Mouse (Mus musculus) stomach, postnatal 0 days (tissue): ENCODE results near the gene Zbtb37. TPM values are rescaled to one million over a fixed set of nuclear protein-coding genes. Genes with fewer than 3 reads are reported as not detected.

Source experiments
- ATAC-seq: fragments of 200-750 bp; cut with Nextera tagmentation; 2 replicates; pipeline ENCODE4 v1.8.0; 2017; ENCODE audit not compliant: low FRiP score, low TSS enrichment
- DNase-seq: peaks from one replicate; pipeline ENCODE4 v3.0.0-alpha.2; 2016; ENCODE audit warnings: low spot score
- H3K27ac ChIP-seq: fragments of 300-500 bp; sonication (generic); replicated peaks from 2 replicates; pipeline ENCODE4 v1.5.1; 2014; ENCODE audit warnings: mild to moderate bottlenecking, control low read depth
- H3K27me3 ChIP-seq: fragments of 300-500 bp; sonication (generic); 2 replicates; pipeline ENCODE4 v1.6.1; 2014; ENCODE audit warnings: low read length; ENCODE audit not compliant: control insufficient read depth, insufficient read depth
- H3K36me3 ChIP-seq: fragments of 300-500 bp; sonication (generic); 2 replicates; pipeline ENCODE4 v1.6.1; 2014; ENCODE audit warnings: low read length, mixed read lengths; ENCODE audit not compliant: control insufficient read depth, insufficient read depth
- H3K4me1 ChIP-seq: fragments of 300-500 bp; sonication (generic); replicated peaks from 2 replicates; pipeline ENCODE4 v1.6.1; 2014; ENCODE audit warnings: antibody characterized with exemption; ENCODE audit not compliant: control insufficient read depth, insufficient read depth
- H3K4me2 ChIP-seq: fragments of 300-500 bp; sonication (generic); replicated peaks from 2 replicates; pipeline ENCODE4 v1.6.1; 2014; ENCODE audit warnings: low read depth, mild to moderate bottlenecking, control low read depth, moderate library complexity
- H3K4me3 ChIP-seq: fragments of 300-500 bp; sonication (generic); 2 replicates; pipeline ENCODE4 v1.5.1; 2014; ENCODE audit warnings: low read depth, low read length, control low read depth
- H3K9ac ChIP-seq: fragments of 300-500 bp; sonication (generic); 2 replicates; pipeline ENCODE4 v1.6.1; 2014; ENCODE audit warnings: mild to moderate bottlenecking, low read length, control low read depth, mixed read lengths
- H3K9me3 ChIP-seq: fragments of 300-500 bp; sonication (generic); 2 replicates; pipeline ENCODE4 v1.6.1; 2016; ENCODE audit warnings: low read length; ENCODE audit not compliant: control insufficient read depth
- CTCF ChIP-seq: IDR thresholded peaks from 2 replicates; pipeline ENCODE4 v1.5.1; 2016; ENCODE audit warnings: antibody characterized with exemption, low read depth, mild to moderate bottlenecking, moderate library complexity
- EP300 ChIP-seq: optimal IDR thresholded peaks from 2 replicates; pipeline ENCODE3; 2016; ENCODE audit warnings: antibody characterized with exemption
- WGBS: fragments of 180-500 bp; shearing (Covaris S2); extraction: QIAGEN DNeasy Blood & Tissue Kit; methylation state at CpG from one replicate; pipeline ENCODE4 v1.1.7; 2014; 5-methylcytosine and 5-hydroxymethylcytosine counted together
- polyA plus RNA-seq: library from polyadenylated mRNA; unstranded; fragments of >200 nt; fragmentation: Nextera tagmentation; extraction: Ambion mirVana; gene quantifications from 2 replicates; pipeline ENCODE4 v1.2.1, GENCODE M21; 2015

The Zbtb37 gene
- polyA plus RNA-seq, 1 experiment from 2014 or later, result 2.8 TPM

DNA sequence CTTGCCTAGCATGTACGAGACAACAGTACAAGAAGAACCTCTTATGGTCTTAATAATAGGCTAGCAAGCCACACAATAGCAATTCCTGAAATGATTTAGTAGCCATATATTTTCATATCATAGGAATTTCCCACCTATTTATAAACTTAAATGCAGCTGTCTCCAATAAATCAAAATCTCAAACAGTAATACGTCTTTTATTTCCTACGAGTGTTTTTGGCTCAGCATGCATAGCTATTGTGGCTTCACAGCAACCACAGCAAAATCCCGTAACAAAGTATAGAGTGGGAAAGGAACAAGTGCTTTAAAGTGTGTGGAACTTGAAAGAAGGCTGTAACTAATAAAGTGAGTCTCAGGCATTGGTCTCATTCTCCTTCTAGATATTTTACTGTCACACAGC, 24.2 kb downstream of the Zbtb37 start:
- no peak overlapping the region for H3K4me2 ChIP-seq
- no peak overlapping the region for H3K9ac ChIP-seq
- H3K27me3 ChIP-seq, result no peaks in the 10 kb centered on the region
- WGBS, result 67% methylated on average over 4 of the region's 4 CpGs
- H3K9me3 ChIP-seq, result no peaks in the 10 kb centered on the region
- DNase-seq (no peak), ATAC-seq (no peak)
- no peak overlapping the region for H3K27ac ChIP-seq
- no peak overlapping the region for H3K4me3 ChIP-seq
- H3K36me3 ChIP-seq, result no peaks in the 10 kb centered on the region; the same call in 1 of the 2 replicates
- H3K4me1 ChIP-seq, result no peaks in the 10 kb centered on the region
- TF ChIP-seq EP300, result no peak
- no peak for TF ChIP-seq CTCF

- no peak for TF ChIP-seq EP300
- no peak for DNase-seq
- no peaks in the 10 kb centered on the region; the same call in 1 of the 2 replicates for H3K36me3 ChIP-seq
- H3K4me3 ChIP-seq, result no peak overlapping the region
- 93% methylated on average over 2 of the region's 2 CpGs for WGBS
- H3K4me1 ChIP-seq, result no peaks in the 10 kb centered on the region
- no peaks in the 10 kb centered on the region for H3K27me3 ChIP-seq
- H3K27ac ChIP-seq, result no peak overlapping the region
- H3K9ac ChIP-seq, result no peak overlapping the region
- no peak overlapping the region for H3K4me2 ChIP-seq
- ATAC-seq, result no peak
- H3K9me3 ChIP-seq, result no peaks in the 10 kb centered on the region
Observed at GRCm38 (mm10) chr1:161008038-161008437, 26.6 kb downstream of the Zbtb37 start.

- Histone ChIP-seq H3K27ac (no peak overlapping the region), H3K27me3 (no peaks in the 10 kb centered on the region), H3K4me3 (no peak overlapping the region), H3K4me2 (no peak overlapping the region), H3K9ac (no peak overlapping the region), H3K36me3 (no peaks in the 10 kb centered on the region; the same call in 1 of the 2 replicates), H3K4me1 (no peaks in the 10 kb centered on the region), H3K9me3 (no peaks in the 10 kb centered on the region)
- ATAC-seq, result no peak
- no peak for TF ChIP-seq EP300
- TF ChIP-seq CTCF, result no peak
- no peak for DNase-seq
- WGBS, result 88% methylated on average over 5 of the region's 5 CpGs
Observed at GRCm38 (mm10) chr1:161006471-161006870, 28.2 kb downstream of the Zbtb37 start.

DNA sequence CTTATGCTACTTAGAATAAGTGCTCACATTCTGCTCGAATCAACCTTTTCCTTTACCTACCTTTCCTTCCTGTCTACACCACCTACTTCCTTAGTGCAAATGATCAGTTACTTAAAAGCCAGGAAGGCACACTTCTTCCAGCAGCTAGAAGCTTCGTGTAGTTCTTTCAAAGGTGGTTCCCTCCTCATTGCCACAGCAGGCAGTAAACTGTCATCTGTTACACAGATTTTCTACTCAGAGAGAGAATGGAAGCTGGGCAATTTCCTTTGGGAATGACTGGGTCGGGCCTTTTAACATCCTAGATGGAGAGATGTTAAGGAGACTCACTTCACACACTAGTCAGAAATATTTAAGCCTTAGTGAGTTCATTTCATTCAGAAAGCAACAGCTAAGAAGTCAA, 29.1 kb downstream of the Zbtb37 start:
- WGBS, result 76% methylated on average over 3 of the region's 3 CpGs
- DNase-seq (no peak), ATAC-seq (no peak)
- no peaks in the 10 kb centered on the region for H3K27me3 ChIP-seq
- H3K4me1 ChIP-seq, result no peaks in the 10 kb centered on the region
- H3K27ac ChIP-seq, result no peak overlapping the region
- no peak overlapping the region for H3K4me2 ChIP-seq
- H3K4me3 ChIP-seq, result no peak overlapping the region
- no peak overlapping the region for H3K9ac ChIP-seq
- no peaks in the 10 kb centered on the region for H3K9me3 ChIP-seq
- TF ChIP-seq CTCF (no peak), EP300 (no peak)
- H3K36me3 ChIP-seq, result no peaks in the 10 kb centered on the region

- H3K4me1 ChIP-seq, result no peaks in the 10 kb centered on the region
- H3K4me3 ChIP-seq, result no peak overlapping the region
- no peak overlapping the region for H3K4me2 ChIP-seq
- no peak overlapping the region for H3K9ac ChIP-seq
- TF ChIP-seq EP300 (no peak), CTCF (no peak)
- no peak for DNase-seq
- no peaks in the 10 kb centered on the region for H3K9me3 ChIP-seq
- no peaks in the 10 kb centered on the region for H3K36me3 ChIP-seq
- H3K27me3 ChIP-seq, result no peaks in the 10 kb centered on the region
- no peak overlapping the region for H3K27ac ChIP-seq
- ATAC-seq, result no peak
- 70% methylated on average over 4 of the region's 4 CpGs for WGBS
Observed at GRCm38 (mm10) chr1:161004942-161005341, 29.7 kb downstream of the Zbtb37 start.

GRCm38 (mm10) chr1:160993851-160994250, 40.8 kb downstream of the Zbtb37 start:
- Histone ChIP-seq H3K9ac (no peak overlapping the region), H3K4me1 (no peaks in the 10 kb centered on the region), H3K27ac (no peak overlapping the region), H3K4me2 (no peak overlapping the region), H3K9me3 (no peaks in the 10 kb centered on the region), H3K4me3 (no peak overlapping the region), H3K27me3 (no peaks in the 10 kb centered on the region), H3K36me3 (no peaks in the 10 kb centered on the region)
- ATAC-seq (no peak), DNase-seq (no peak)
- TF ChIP-seq CTCF, result no peak
- TF ChIP-seq EP300, result no peak
- 86% methylated on average over 6 of the region's 6 CpGs for WGBS
